Mouse (Mus musculus): Measurements from ENCODE around the gene Prpsap2.
A peak's percentile ranks its signal among the peaks of the same experiment; 100 is the strongest.

Prpsap2 gene

GRCm38 (mm10) chr11:61714346-61715117 is 47.4 kb downstream of the Prpsap2 start:
- DNase-seq: peak; percentile 80

GRCm38 (mm10) chr11:61713157-61713855 is 48.6 kb downstream of the Prpsap2 start:
- DNase-seq: no peak

- no peak for DNase-seq
Observed at GRCm38 (mm10) chr11:61708928-61709327, 53.0 kb downstream of the Prpsap2 start.

GRCm38 (mm10) chr11:61706232-61706631 is 55.7 kb downstream of the Prpsap2 start:
- DNase-seq: no peak

GRCm38 (mm10) chr11:61705581-61705980 is 56.3 kb downstream of the Prpsap2 start:
- DNase-seq: no peak

GRCm38 (mm10) chr11:61702494-61702893 is 59.4 kb downstream of the Prpsap2 start:
- DNase-seq: no peak

- DNase-seq: no peak
Observed at GRCm38 (mm10) chr11:61701696-61702095, 60.2 kb downstream of the Prpsap2 start.

GRCm38 (mm10) chr11:61699933-61700332 is 62.0 kb downstream of the Prpsap2 start:
- DNase-seq: peak; percentile 21

GRCm38 (mm10) chr11:61699460-61699859 is 62.4 kb downstream of the Prpsap2 start:
- DNase-seq: no peak

GRCm38 (mm10) chr11:61698852-61699251 is 63.0 kb downstream of the Prpsap2 start:
- DNase-seq: no peak

GRCm38 (mm10) chr11:61692996-61693395 is 68.9 kb downstream of the Prpsap2 start:
- DNase-seq: no peak

- DNase-seq: no peak
Observed at GRCm38 (mm10) chr11:61687595-61687994, 74.3 kb downstream of the Prpsap2 start.

GRCm38 (mm10) chr11:61686906-61687453 is 74.9 kb downstream of the Prpsap2 start:
- no peak for DNase-seq

GRCm38 (mm10) chr11:61686141-61686540 is 75.7 kb downstream of the Prpsap2 start:
- DNase-seq: no peak

GRCm38 (mm10) chr11:61685119-61685725 is 76.7 kb downstream of the Prpsap2 start:
- DNase-seq: no peak

GRCm38 (mm10) chr11:61683907-61684731 is 77.8 kb downstream of the Prpsap2 start, which contains the start of gene Fam83g:
Fam83g (plus strand) TSS chr11:61684091.
- peak; percentile 73 for DNase-seq

Measured in lung, postnatal 14 days (tissue).